Mouse (Mus musculus) ovary, postnatal 10 days (tissue): ENCODE measurements around the gene Klrc1.
"Not testable (repeated sequence)": the region's sequence is repeated elsewhere in the genome, so short reads cannot be mapped to it uniquely, and the experiment has no call there.

ENCODE experiments used
- DNase-seq: peaks from one replicate; pipeline ENCODE4 v3.0.0; 2022; ENCODE audit warnings: low spot score

Klrc1 gene

GRCm38 (mm10) chr6:129678873-129679272 is at the start of gene Klrc1:
Klrc1 (minus strand) TSS chr6:129678973.
- DNase-seq, result no peak

- DNase-seq, result no peak
These were observed 48.5 kb upstream of the Klrc1 start for GRCm38 (mm10) chr6:129727237-129727636.

GRCm38 (mm10) chr6:129721390-129721789 is 42.6 kb upstream of the Klrc1 start:
- no peak for DNase-seq

- no peak for DNase-seq
These were observed 41.7 kb upstream of the Klrc1 start for GRCm38 (mm10) chr6:129720487-129720886.

- DNase-seq, result no peak
These were observed 38.3 kb upstream of the Klrc1 start, which contains the start of gene Klri1 for GRCm38 (mm10) chr6:129717032-129717431. Klri1 (minus strand) TSS chr6:129717132.

GRCm38 (mm10) chr6:129713566-129713965 is 34.8 kb upstream of the Klrc1 start:
- no peak for DNase-seq

GRCm38 (mm10) chr6:129691436-129691835 is 12.7 kb upstream of the Klrc1 start:
- not testable (repeated sequence) for DNase-seq

- DNase-seq, result no peak
These were observed 1.6 kb upstream of the Klrc1 start for GRCm38 (mm10) chr6:129680379-129680778.

- DNase-seq, result not testable (repeated sequence)
These were observed 17.5 kb downstream of the Klrc1 start for GRCm38 (mm10) chr6:129661301-129661700.

- DNase-seq, result not testable (repeated sequence)
These were observed 18.2 kb downstream of the Klrc1 start, which contains the start of gene Klrc2 for GRCm38 (mm10) chr6:129660589-129660988. Klrc2 (minus strand) TSS chr6:129660689.

GRCm38 (mm10) chr6:129644054-129644453 is 34.7 kb downstream of the Klrc1 start:
- not testable (repeated sequence) for DNase-seq

GRCm38 (mm10) chr6:129643237-129643636 is 35.5 kb downstream of the Klrc1 start, which contains the start of gene Klrc3:
Klrc3 (minus strand) TSS chr6:129643337.
- DNase-seq, result not testable (repeated sequence)

- DNase-seq, result not testable (repeated sequence)
These were observed 47.7 kb downstream of the Klrc1 start for GRCm38 (mm10) chr6:129631046-129631445.

GRCm38 (mm10) chr6:129623735-129624134 is 55.0 kb downstream of the Klrc1 start, which contains the start of gene Klrk1:
Klrk1 (minus strand) TSS chr6:129623864.
- no peak for DNase-seq
